ENCODE assay signal across 41 mouse cellular contexts in genomic region chr5:27855726-27856125, GRCm38 (mm10). TPM values are rescaled to one million over a fixed set of nuclear protein-coding genes. Genes with fewer than 3 reads are reported as not detected.
"Had no signal": no experiment of that assay in that cellular context is flagged by ENCODE, and none has a peak within 500 bp of the region (broad histone marks: within the 10 kb centered on the region; RNA-seq: fewer than 3 reads in every experiment).

No protein-coding gene starts in this region.

- H3K9me3 ChIP-seq: heart, embryonic 13.5 days; heart, embryonic 15.5 days; hindbrain, embryonic 10.5 days; hindbrain, embryonic 12.5 days; hindbrain, embryonic 13.5 days; hindbrain, embryonic 15.5 days; intestine, embryonic 15.5 days; kidney, embryonic 15.5 days had no signal

- H3K27ac ChIP-seq: heart, embryonic 13.5 days; heart, embryonic 15.5 days; hindbrain, embryonic 10.5 days; hindbrain, embryonic 12.5 days; hindbrain, embryonic 13.5 days; hindbrain, embryonic 14.5 days; hindbrain, embryonic 15.5 days; hindbrain, postnatal 0 days; intestine, embryonic 15.5 days; kidney, embryonic 15.5 days; kidney, postnatal 0 days; layer of hippocampus, adult 2 months; left cerebral cortex, adult 2 months had no signal

- H3K27me3 ChIP-seq: heart, embryonic 13.5 days; heart, embryonic 15.5 days; hindbrain, embryonic 12.5 days; hindbrain, embryonic 15.5 days; intestine, embryonic 15.5 days; kidney, embryonic 15.5 days had no signal

- H3K36me3 ChIP-seq: heart, embryonic 13.5 days; heart, embryonic 15.5 days; hindbrain, embryonic 10.5 days; hindbrain, embryonic 12.5 days; hindbrain, embryonic 13.5 days; hindbrain, embryonic 15.5 days; intestine, embryonic 15.5 days; kidney, embryonic 15.5 days had no signal

- ATAC-seq: hindbrain, embryonic 16.5 days; hindbrain, postnatal 0 days; inflammation-experienced regulatory T-cells, adult 6 months; intestine, embryonic 15.5 days; intestine, embryonic 16.5 days; intestine, postnatal 0 days had no signal

- H3K4me2 ChIP-seq: heart, embryonic 11.5 days; heart, embryonic 13.5 days; heart, embryonic 15.5 days; hindbrain, embryonic 12.5 days; hindbrain, embryonic 13.5 days; hindbrain, embryonic 14.5 days; hindbrain, embryonic 15.5 days; intestine, embryonic 15.5 days; kidney, embryonic 15.5 days had no signal

- H3K9ac ChIP-seq: heart, embryonic 13.5 days; heart, embryonic 15.5 days; hindbrain, embryonic 12.5 days; hindbrain, embryonic 13.5 days; hindbrain, embryonic 14.5 days; hindbrain, embryonic 15.5 days; intestine, embryonic 15.5 days; kidney, embryonic 15.5 days had no signal

- H3K4me1 ChIP-seq: heart, embryonic 13.5 days; heart, embryonic 15.5 days; hindbrain, embryonic 10.5 days; hindbrain, embryonic 12.5 days; hindbrain, embryonic 13.5 days; hindbrain, embryonic 15.5 days; intestine, embryonic 15.5 days; kidney, embryonic 15.5 days had no signal

- H3K4me3 ChIP-seq: heart, embryonic 13.5 days; heart, embryonic 15.5 days; hindbrain, embryonic 10.5 days; hindbrain, embryonic 12.5 days; hindbrain, embryonic 13.5 days; hindbrain, embryonic 15.5 days; intestine, embryonic 15.5 days; kidney, embryonic 15.5 days; layer of hippocampus, adult 2 months; left cerebral cortex, adult 2 months had no signal

- DNase-seq: heart, postnatal 10 days; heart, postnatal 36 days; heart, postnatal 4 days; kidney, adult 11 months; kidney, adult 18-20 months; kidney, adult 2 months; kidney, adult 8-10 months; kidney, adult 9 months; kidney, postnatal 10 days; kidney, postnatal 14 days; kidney, postnatal 25 days; kidney, postnatal 36 days; kidney, postnatal 4 days; layer of hippocampus, adult 9-11 months; layer of hippocampus, postnatal 36 days had no signal

RNA-seq across cellular contexts. Expression of gene Htr5a, which starts 13.8 kb away (rescaled TPM):
- total RNA-seq: heart, postnatal 10 days; heart, postnatal 25 days; heart, postnatal 36 days; heart, postnatal 4 days; hematopoietic stem cell, adult 5-6 weeks had no signal
- polyA plus RNA-seq: heart, embryonic 11.5 days; heart, embryonic 13.5 days; heart, embryonic 14.5 days; heart, embryonic 15.5 days; heart, embryonic 16.5 days; heart, postnatal 0 days; hindbrain, embryonic 11.5 days; inflammation-experienced regulatory T-cells, adult 6 months; intestine, embryonic 15.5 days; intestine, embryonic 16.5 days; intestine, postnatal 0 days; kidney, adult 2 months; kidney, embryonic 14.5 days; kidney, embryonic 15.5 days; kidney, embryonic 16.5 days; kidney, postnatal 0 days had no signal
